Mouse (Mus musculus): ENCODE results near the gene Dhrs13. TPM values are rescaled to one million over a fixed set of nuclear protein-coding genes. Genes with fewer than 3 reads are reported as not detected.
A peak's percentile ranks its signal among the peaks of the same experiment; 100 is the strongest.

Dhrs13 gene
- total and polyA plus RNA-seq, 2 experiments from 2014 or later: 52.8 to 69.6 TPM

DNA sequence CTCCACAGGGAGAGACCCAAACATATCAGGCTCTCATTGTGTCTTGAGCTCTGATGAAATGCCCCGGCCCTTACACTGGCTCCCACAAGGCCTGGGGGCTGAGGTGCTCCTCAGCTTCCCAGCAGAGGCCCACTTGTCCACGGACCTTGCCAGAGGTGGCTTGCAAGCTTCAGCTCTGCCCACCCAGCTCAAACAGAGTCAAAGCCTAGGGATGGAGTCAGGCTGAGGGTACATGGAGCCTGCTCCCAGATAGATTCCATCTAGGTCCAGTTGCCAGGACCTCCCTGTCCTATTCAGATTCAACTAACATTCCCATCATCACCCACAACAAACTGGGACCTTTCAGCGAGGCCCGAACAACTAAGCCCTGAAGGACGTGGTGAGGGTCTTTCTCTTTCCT is 39.9 kb downstream of the Dhrs13 start:
- H3K9ac ChIP-seq (replicated peaks; ENCODE audit: low read length): no peak overlapping the region
- H3K9me3 ChIP-seq (ENCODE audit: low read length): no peaks in the 10 kb centered on the region
- no peak for TF ChIP-seq CTCF (IDR thresholded peaks at IDR 0.05; ENCODE audit: low read depth)
- no peak overlapping the region for H3K4me2 ChIP-seq (ENCODE audit: low read depth, low read length)
- no peak for ATAC-seq
- 82% methylated on average over 5 of the region's 5 CpGs for WGBS
- no peaks in the 10 kb centered on the region for H3K27me3 ChIP-seq (ENCODE audit: insufficient read depth, low read length)
- no peak overlapping the region for H3K4me3 ChIP-seq (ENCODE audit: low read length)
- peaks cover 34% of the 10 kb centered on the region for H3K36me3 ChIP-seq (ENCODE audit: insufficient read depth, low read length)
- DNase-seq (ENCODE audit: low spot score): no peak
- H3K4me1 ChIP-seq (ENCODE audit: insufficient read depth, low read length): no peaks in the 10 kb centered on the region
- H3K27ac ChIP-seq: no peak overlapping the region

DNA sequence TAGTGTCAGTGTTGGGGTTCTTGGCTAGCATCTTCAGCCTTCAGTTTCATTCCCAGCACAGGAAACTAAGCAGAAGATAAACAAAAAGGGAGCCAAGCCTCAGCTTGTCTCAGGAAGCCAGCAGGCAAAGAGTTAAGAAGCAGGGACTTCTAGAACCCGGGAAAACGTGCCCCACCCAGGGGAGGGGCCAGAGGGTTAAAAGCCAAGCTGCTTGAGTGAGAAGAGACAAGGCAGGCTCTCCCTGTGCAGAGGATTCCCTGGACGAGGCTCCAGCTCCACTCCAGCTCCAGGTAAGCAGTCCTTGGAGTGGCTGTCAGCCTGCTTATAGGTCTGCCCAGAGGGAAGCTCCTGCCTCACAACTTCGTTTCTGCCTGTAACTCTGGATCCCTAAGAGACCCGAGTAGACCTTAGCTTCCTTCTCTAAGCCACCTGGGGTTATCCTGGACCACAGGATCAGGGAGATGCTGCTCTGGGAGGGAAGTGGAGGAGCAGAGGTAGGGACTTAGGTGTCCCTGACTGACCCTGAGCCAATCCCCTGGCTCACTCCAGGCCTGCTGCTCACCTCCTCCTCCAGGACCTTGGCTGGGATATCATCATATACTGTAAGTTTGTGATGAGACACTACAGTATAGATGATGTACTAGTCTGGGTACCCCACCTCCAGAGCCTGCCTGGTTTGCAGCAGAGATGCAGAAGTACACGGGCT is 40.5 kb downstream of the Dhrs13 start:
- Histone ChIP-seq H3K9ac (replicated peaks; ENCODE audit: low read length) (no peak overlapping the region), H3K4me1 (ENCODE audit: insufficient read depth, low read length) (no peaks in the 10 kb centered on the region), H3K4me3 (ENCODE audit: low read length) (no peak overlapping the region), H3K4me2 (ENCODE audit: low read depth, low read length) (no peak overlapping the region), H3K9me3 (ENCODE audit: low read length) (no peaks in the 10 kb centered on the region), H3K27ac (no peak overlapping the region), H3K27me3 (ENCODE audit: insufficient read depth, low read length) (no peaks in the 10 kb centered on the region), H3K36me3 (ENCODE audit: insufficient read depth, low read length) (peaks cover 38% of the 10 kb centered on the region)
- no peak for TF ChIP-seq CTCF (IDR thresholded peaks at IDR 0.05; ENCODE audit: low read depth)
- DNase-seq (ENCODE audit: low spot score) (no peak), ATAC-seq (no peak)
- WGBS: 32% methylated on average over 6 of the region's 6 CpGs

DNA sequence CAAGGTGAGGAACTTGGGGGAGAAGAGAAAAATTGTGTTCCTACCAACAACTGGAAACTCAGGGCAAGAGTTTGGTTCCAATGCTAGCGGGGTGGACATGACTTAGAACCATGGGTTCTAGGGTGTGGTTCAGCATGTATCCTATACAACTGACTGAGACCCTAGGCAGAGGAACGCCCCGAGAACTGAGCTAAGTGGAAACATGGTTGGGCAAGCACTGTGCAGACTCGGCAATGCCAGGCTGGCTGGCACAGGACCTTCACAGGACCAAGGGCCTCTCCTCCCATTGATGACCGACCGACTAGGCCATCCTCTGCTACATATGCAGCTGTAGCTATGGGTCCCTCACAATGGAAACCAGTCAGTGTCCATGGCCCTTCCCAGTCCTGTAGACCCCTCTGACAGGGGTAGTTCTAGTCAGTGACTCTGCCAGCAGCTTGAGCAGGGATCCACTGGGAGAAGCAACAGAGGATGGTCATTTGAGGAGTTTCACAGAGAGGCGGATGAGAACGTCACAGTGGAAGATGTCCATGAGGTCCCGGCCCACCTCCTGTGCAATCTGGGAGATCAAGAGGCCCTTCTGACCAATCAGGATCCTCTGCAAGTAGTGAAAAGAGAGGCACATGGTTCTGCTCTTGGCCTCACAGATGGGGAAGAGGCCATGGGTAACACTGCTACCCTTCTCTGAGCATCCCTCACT is 41.6 kb downstream of the Dhrs13 start:
- no peak overlapping the region for H3K4me3 ChIP-seq (ENCODE audit: low read length)
- H3K4me2 ChIP-seq (ENCODE audit: low read depth, low read length): no peak overlapping the region
- H3K27ac ChIP-seq: no peak overlapping the region
- ATAC-seq (no peak), DNase-seq (ENCODE audit: low spot score) (no peak)
- H3K27me3 ChIP-seq (ENCODE audit: insufficient read depth, low read length): no peaks in the 10 kb centered on the region
- TF ChIP-seq CTCF (IDR thresholded peaks at IDR 0.05; ENCODE audit: low read depth): no peak
- no peaks in the 10 kb centered on the region for H3K9me3 ChIP-seq (ENCODE audit: low read length)
- peaks cover 42% of the 10 kb centered on the region for H3K36me3 ChIP-seq (ENCODE audit: insufficient read depth, low read length)
- WGBS: 95% methylated on average over 9 of the region's 9 CpGs
- 0 out of 2 replicates have a peak, but pooled peaks cover under 1% of the 10 kb centered on the region for H3K4me1 ChIP-seq (ENCODE audit: insufficient read depth, low read length)
- no peak overlapping the region for H3K9ac ChIP-seq (replicated peaks; ENCODE audit: low read length)

DNA sequence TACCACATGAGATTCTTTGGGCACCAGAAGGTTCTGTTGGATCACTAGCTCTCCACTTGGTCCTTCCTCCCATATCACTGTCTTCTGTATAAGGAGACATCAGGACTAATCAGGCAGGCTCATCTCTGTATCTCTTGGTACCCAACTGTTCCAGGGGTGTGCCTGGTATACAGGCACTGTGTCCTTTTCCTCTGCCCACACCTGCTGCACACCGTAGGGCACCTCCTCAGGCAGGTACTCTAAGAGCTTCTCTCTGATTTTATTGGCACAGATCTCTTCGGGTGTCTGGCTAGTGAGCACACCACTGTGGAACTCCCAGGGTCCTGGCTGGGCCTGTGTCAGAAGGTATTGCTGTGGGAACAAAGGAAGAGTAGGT is 42.2 kb downstream of the Dhrs13 start:
- ATAC-seq (no peak), DNase-seq (ENCODE audit: low spot score) (no peak)
- TF ChIP-seq CTCF (IDR thresholded peaks at IDR 0.05; ENCODE audit: low read depth): no peak
- Histone ChIP-seq H3K9me3 (ENCODE audit: low read length) (no peaks in the 10 kb centered on the region), H3K36me3 (ENCODE audit: insufficient read depth, low read length) (peaks cover 42% of the 10 kb centered on the region), H3K9ac (replicated peaks; ENCODE audit: low read length) (no peak overlapping the region), H3K27ac (no peak overlapping the region), H3K4me2 (ENCODE audit: low read depth, low read length) (no peak overlapping the region), H3K4me1 (ENCODE audit: insufficient read depth, low read length) (0 out of 2 replicates have a peak, but pooled peaks cover 6% of the 10 kb centered on the region), H3K4me3 (ENCODE audit: low read length) (no peak overlapping the region), H3K27me3 (ENCODE audit: insufficient read depth, low read length) (no peaks in the 10 kb centered on the region)
- 97% methylated on average over 2 of the region's 2 CpGs for WGBS

DNA sequence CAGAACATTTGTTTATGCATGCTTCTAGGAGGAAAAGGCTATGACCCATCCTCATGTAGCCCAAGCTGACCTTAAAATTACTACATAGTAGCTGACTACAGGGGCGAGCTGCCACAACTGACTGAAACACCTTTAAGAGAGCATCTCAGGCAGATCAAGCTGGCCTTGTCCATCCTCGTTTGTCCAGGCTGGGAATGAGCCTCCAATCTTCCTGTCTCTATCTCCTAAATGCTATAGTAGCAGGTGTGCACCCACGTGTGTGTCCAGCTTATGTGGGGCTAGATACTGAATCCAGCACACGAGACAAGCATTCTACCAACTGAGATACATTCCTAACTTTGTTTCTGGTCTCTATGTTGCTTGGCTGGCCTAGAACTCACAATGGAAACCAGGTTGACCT is 42.6 kb downstream of the Dhrs13 start:
- 90% methylated on average over 4 of the region's 4 CpGs for WGBS
- Histone ChIP-seq H3K9ac (replicated peaks; ENCODE audit: low read length) (no peak overlapping the region), H3K27me3 (ENCODE audit: insufficient read depth, low read length) (no peaks in the 10 kb centered on the region), H3K4me1 (ENCODE audit: insufficient read depth, low read length) (0 out of 2 replicates have a peak, but pooled peaks cover 10% of the 10 kb centered on the region), H3K4me3 (ENCODE audit: low read length) (no peak overlapping the region), H3K27ac (no peak overlapping the region), H3K36me3 (ENCODE audit: insufficient read depth, low read length) (peaks cover 42% of the 10 kb centered on the region), H3K9me3 (ENCODE audit: low read length) (no peaks in the 10 kb centered on the region), H3K4me2 (ENCODE audit: low read depth, low read length) (no peak overlapping the region)
- DNase-seq (ENCODE audit: low spot score) (no peak), ATAC-seq (no peak)
- TF ChIP-seq CTCF (IDR thresholded peaks at IDR 0.05; ENCODE audit: low read depth): no peak

DNA sequence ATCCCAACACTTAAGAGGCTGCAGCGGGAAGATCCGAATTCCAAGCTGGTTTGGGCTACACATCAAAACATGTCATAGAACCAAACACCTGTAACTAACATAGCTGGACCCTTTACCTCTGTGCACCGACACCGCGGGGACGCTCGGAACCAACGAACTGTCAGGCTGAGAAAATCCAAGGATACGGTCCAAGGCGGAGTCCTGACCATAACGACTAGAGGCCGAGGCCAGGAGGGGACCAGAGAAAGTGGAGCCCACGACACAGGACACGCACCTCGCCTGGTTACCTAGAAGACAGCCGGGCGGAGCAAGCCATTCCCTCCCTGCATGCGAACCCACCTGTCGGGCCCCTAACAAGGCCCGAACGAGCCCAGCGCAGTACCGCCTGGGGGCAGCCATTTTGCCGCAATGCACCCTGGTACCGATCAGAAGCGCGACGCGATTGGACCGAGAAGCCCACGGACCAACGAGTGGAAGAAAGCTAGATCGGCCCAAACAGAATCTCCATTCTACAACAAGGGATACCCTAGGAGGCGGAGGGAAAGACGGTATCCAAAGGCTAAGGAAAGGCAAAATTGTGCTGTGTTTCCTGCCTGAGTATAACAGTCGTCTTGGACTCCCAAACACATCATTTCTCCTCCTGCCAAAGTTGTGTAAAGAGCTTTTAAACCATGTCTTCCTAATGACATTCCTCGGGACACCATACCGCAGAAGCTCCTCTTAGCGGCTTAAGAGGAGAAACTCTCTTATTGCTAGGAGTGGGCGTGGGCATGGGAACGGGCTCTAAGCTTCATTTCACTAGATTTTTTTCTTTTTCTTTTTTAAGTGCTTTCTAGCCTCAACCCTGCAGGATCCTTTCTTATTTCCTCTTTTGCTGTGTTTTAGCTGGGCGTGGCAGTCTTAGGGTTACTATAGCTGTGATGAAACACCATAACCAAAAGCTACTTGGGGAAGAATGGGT is 48.2 kb downstream of the Dhrs13 start, which contains the start of gene Eral1:
Eral1 (minus strand) TSS at position 423 of the 961 bp plus-strand sequence.
- no peaks in the 10 kb centered on the region for H3K27me3 ChIP-seq (ENCODE audit: insufficient read depth, low read length)
- peaks cover 18% of the 10 kb centered on the region for H3K36me3 ChIP-seq (ENCODE audit: insufficient read depth, low read length)
- H3K9me3 ChIP-seq (ENCODE audit: low read length): no peaks in the 10 kb centered on the region
- H3K9ac ChIP-seq (replicated peaks; ENCODE audit: low read length): peak within 1 kb of the TSS; percentile 75
- peak within 1 kb of the TSS; percentile 79 for H3K27ac ChIP-seq
- ATAC-seq (peak; percentile 98), DNase-seq (ENCODE audit: low spot score) (peak; percentile 95)
- H3K4me2 ChIP-seq (ENCODE audit: low read depth, low read length): peak within 1 kb of the TSS; percentile 88
- H3K4me1 ChIP-seq (ENCODE audit: insufficient read depth, low read length): 0 out of 2 replicates have a peak, but pooled peaks cover 11% of the 10 kb centered on the region
- WGBS: 2% methylated on average over 42 of the region's 42 CpGs
- peak; percentile 19; the same call in 1 of the 2 replicates for TF ChIP-seq CTCF (IDR thresholded peaks at IDR 0.05; ENCODE audit: low read depth)
- H3K4me3 ChIP-seq (ENCODE audit: low read length): peak within 1 kb of the TSS; percentile 85

Data from hindbrain, postnatal 0 days (tissue).